Mouse (Mus musculus) midbrain, embryonic 16.5 days (tissue): ENCODE measurements around the gene Mag. TPM values are rescaled to one million over a fixed set of nuclear protein-coding genes. Genes with fewer than 3 reads are reported as not detected.

Source experiments
- ATAC-seq: fragments of 200-750 bp; cut with Nextera tagmentation; 2 replicates; pipeline ENCODE4 v1.8.0; 2017; ENCODE audit warnings: moderate TSS enrichment
- H3K27ac ChIP-seq: fragments of 300-500 bp; sonication (generic); 2 replicates; pipeline ENCODE4 v1.5.1; 2014; ENCODE audit warnings: mild to moderate bottlenecking, low read length, mixed read lengths
- H3K27me3 ChIP-seq: fragments of 300-500 bp; sonication (generic); 2 replicates; pipeline ENCODE4 v1.6.1; 2014; ENCODE audit warnings: low read depth, low read length, mixed read lengths; ENCODE audit not compliant: control insufficient read depth, insufficient read depth
- H3K36me3 ChIP-seq: fragments of 300-500 bp; sonication (generic); 2 replicates; pipeline ENCODE4 v1.6.1; 2014; ENCODE audit warnings: mild to moderate bottlenecking, low read length, moderate library complexity, mixed read lengths; ENCODE audit not compliant: control insufficient read depth, insufficient read depth
- H3K4me1 ChIP-seq: fragments of 300-500 bp; sonication (generic); 2 replicates; pipeline ENCODE4 v1.6.1; 2014; ENCODE audit warnings: mild to moderate bottlenecking, low read length, mixed read lengths; ENCODE audit not compliant: control insufficient read depth, insufficient read depth
- H3K4me2 ChIP-seq: fragments of 300-500 bp; sonication (generic); 2 replicates; pipeline ENCODE4 v1.6.1; 2014; ENCODE audit warnings: mild to moderate bottlenecking, low read length, mixed read lengths
- H3K4me3 ChIP-seq: fragments of 300-500 bp; sonication (generic); 2 replicates; pipeline ENCODE4 v1.5.1; 2014; ENCODE audit warnings: low read depth, mild to moderate bottlenecking, low read length, moderate library complexity, mixed read lengths
- H3K9ac ChIP-seq: fragments of 300-500 bp; sonication (generic); 2 replicates; pipeline ENCODE4 v1.6.1; 2014; ENCODE audit warnings: low read depth, low read length, mixed read lengths
- H3K9me3 ChIP-seq: fragments of 300-500 bp; sonication (generic); replicated peaks from 2 replicates; pipeline ENCODE4 v1.6.1; 2014; ENCODE audit warnings: mild to moderate bottlenecking, low read length, mixed read lengths; ENCODE audit not compliant: control insufficient read depth, poor library complexity, severe bottlenecking
- WGBS: fragments of 180-500 bp; shearing (Covaris S2); extraction: QIAGEN DNeasy Blood & Tissue Kit; methylation state at CpG from one replicate; pipeline ENCODE4 v1.1.7; 2014; 5-methylcytosine and 5-hydroxymethylcytosine counted together
- polyA plus RNA-seq: library from polyadenylated mRNA; unstranded; fragments of >200 nt; fragmentation: Nextera tagmentation; extraction: Ambion mirVana; gene quantifications from 2 replicates; pipeline ENCODE4 v1.2.1, GENCODE M21; 2015

The Mag gene
- polyA plus RNA-seq, 1 experiment from 2014 or later, result 4.7 TPM

GRCm38 (mm10) chr7:30891746-30892145 lies 22.9 kb downstream of the Mag start:
- Histone ChIP-seq H3K4me2 (no peak overlapping the region), H3K9ac (no peak overlapping the region), H3K4me1 (no peaks in the 10 kb centered on the region), H3K9me3 (no peaks in the 10 kb centered on the region), H3K4me3 (no peak overlapping the region), H3K36me3 (no peaks in the 10 kb centered on the region), H3K27ac (no peak overlapping the region), H3K27me3 (no peaks in the 10 kb centered on the region)
- WGBS, result 87% methylated on average over 9 of the region's 9 CpGs
- no peak for ATAC-seq

GRCm38 (mm10) chr7:30890681-30891080 lies 24.0 kb downstream of the Mag start:
- H3K9me3 ChIP-seq, result no peaks in the 10 kb centered on the region
- no peak overlapping the region for H3K4me2 ChIP-seq
- H3K27me3 ChIP-seq, result no peaks in the 10 kb centered on the region
- H3K4me3 ChIP-seq, result no peak overlapping the region
- H3K27ac ChIP-seq, result no peak overlapping the region
- 77% methylated on average over 2 of the region's 2 CpGs for WGBS
- H3K9ac ChIP-seq, result no peak overlapping the region
- no peaks in the 10 kb centered on the region for H3K4me1 ChIP-seq
- H3K36me3 ChIP-seq, result no peaks in the 10 kb centered on the region
- ATAC-seq, result no peak

- H3K9me3 ChIP-seq, result no peaks in the 10 kb centered on the region
- no peak overlapping the region for H3K27ac ChIP-seq
- no peaks in the 10 kb centered on the region for H3K36me3 ChIP-seq
- no peak overlapping the region for H3K4me3 ChIP-seq
- no peaks in the 10 kb centered on the region for H3K4me1 ChIP-seq
- 82% methylated on average over 7 of the region's 7 CpGs for WGBS
- no peak overlapping the region for H3K9ac ChIP-seq
- no peaks in the 10 kb centered on the region for H3K27me3 ChIP-seq
- no peak overlapping the region for H3K4me2 ChIP-seq
- ATAC-seq, result no peak
Observed at GRCm38 (mm10) chr7:30888786-30889185, 25.9 kb downstream of the Mag start.

GRCm38 (mm10) chr7:30887568-30888188 lies 27.0 kb downstream of the Mag start:
- Histone ChIP-seq H3K27ac (no peak overlapping the region), H3K4me2 (no peak overlapping the region), H3K9me3 (no peaks in the 10 kb centered on the region), H3K9ac (no peak overlapping the region), H3K4me1 (no peaks in the 10 kb centered on the region), H3K36me3 (no peaks in the 10 kb centered on the region), H3K27me3 (no peaks in the 10 kb centered on the region), H3K4me3 (no peak overlapping the region)
- WGBS, result 88% methylated on average over 14 of the region's 14 CpGs
- no peak for ATAC-seq

GRCm38 (mm10) chr7:30886852-30887251 lies 27.8 kb downstream of the Mag start:
- Histone ChIP-seq H3K9ac (no peak overlapping the region), H3K36me3 (no peaks in the 10 kb centered on the region), H3K4me3 (no peak overlapping the region), H3K4me1 (no peaks in the 10 kb centered on the region), H3K27me3 (no peaks in the 10 kb centered on the region), H3K27ac (no peak overlapping the region), H3K4me2 (no peak overlapping the region), H3K9me3 (no peaks in the 10 kb centered on the region)
- no peak for ATAC-seq
- 88% methylated on average over 4 of the region's 4 CpGs for WGBS

GRCm38 (mm10) chr7:30884047-30884446 lies 30.6 kb downstream of the Mag start:
- ATAC-seq, result no peak
- Histone ChIP-seq H3K9ac (no peak overlapping the region), H3K27me3 (no peaks in the 10 kb centered on the region), H3K27ac (no peak overlapping the region), H3K4me2 (no peak overlapping the region), H3K4me1 (no peaks in the 10 kb centered on the region), H3K36me3 (no peaks in the 10 kb centered on the region), H3K9me3 (no peaks in the 10 kb centered on the region), H3K4me3 (no peak overlapping the region)

GRCm38 (mm10) chr7:30881367-30881766 lies 33.3 kb downstream of the Mag start:
- ATAC-seq, result no peak
- no peak overlapping the region for H3K9ac ChIP-seq
- H3K9me3 ChIP-seq, result no peaks in the 10 kb centered on the region
- H3K36me3 ChIP-seq, result no peaks in the 10 kb centered on the region
- no peak overlapping the region for H3K27ac ChIP-seq
- WGBS, result 91% methylated on average over 3 of the region's 3 CpGs
- no peaks in the 10 kb centered on the region for H3K4me1 ChIP-seq
- H3K4me2 ChIP-seq, result no peak overlapping the region
- no peak overlapping the region for H3K4me3 ChIP-seq
- H3K27me3 ChIP-seq, result no peaks in the 10 kb centered on the region

GRCm38 (mm10) chr7:30880176-30880575 lies 34.5 kb downstream of the Mag start, which contains the start of gene Cd22:
Gene Cd22 (minus strand): TSS chr7:30880342.
- no peaks in the 10 kb centered on the region for H3K27me3 ChIP-seq
- H3K27ac ChIP-seq, result no peak within 1 kb of the TSS
- no peak within 1 kb of the TSS for H3K4me3 ChIP-seq
- H3K9me3 ChIP-seq, result no peaks in the 10 kb centered on the region
- WGBS, result 70% methylated on average over 7 of the region's 7 CpGs
- H3K4me1 ChIP-seq, result no peaks in the 10 kb centered on the region
- no peak for ATAC-seq
- H3K9ac ChIP-seq, result no peak within 1 kb of the TSS
- H3K4me2 ChIP-seq, result no peak within 1 kb of the TSS
- no peaks in the 10 kb centered on the region for H3K36me3 ChIP-seq

- H3K4me3 ChIP-seq, result no peak overlapping the region
- WGBS, result 83% methylated on average over 6 of the region's 6 CpGs
- H3K4me2 ChIP-seq, result no peak overlapping the region
- no peaks in the 10 kb centered on the region for H3K9me3 ChIP-seq
- ATAC-seq, result no peak
- no peaks in the 10 kb centered on the region for H3K27me3 ChIP-seq
- H3K4me1 ChIP-seq, result no peaks in the 10 kb centered on the region
- H3K9ac ChIP-seq, result no peak overlapping the region
- no peaks in the 10 kb centered on the region for H3K36me3 ChIP-seq
- no peak overlapping the region for H3K27ac ChIP-seq
Observed at GRCm38 (mm10) chr7:30878950-30879349, 35.7 kb downstream of the Mag start.
